8 mouse cellular contexts compared by ENCODE assay signal in the genomic region with DNA sequence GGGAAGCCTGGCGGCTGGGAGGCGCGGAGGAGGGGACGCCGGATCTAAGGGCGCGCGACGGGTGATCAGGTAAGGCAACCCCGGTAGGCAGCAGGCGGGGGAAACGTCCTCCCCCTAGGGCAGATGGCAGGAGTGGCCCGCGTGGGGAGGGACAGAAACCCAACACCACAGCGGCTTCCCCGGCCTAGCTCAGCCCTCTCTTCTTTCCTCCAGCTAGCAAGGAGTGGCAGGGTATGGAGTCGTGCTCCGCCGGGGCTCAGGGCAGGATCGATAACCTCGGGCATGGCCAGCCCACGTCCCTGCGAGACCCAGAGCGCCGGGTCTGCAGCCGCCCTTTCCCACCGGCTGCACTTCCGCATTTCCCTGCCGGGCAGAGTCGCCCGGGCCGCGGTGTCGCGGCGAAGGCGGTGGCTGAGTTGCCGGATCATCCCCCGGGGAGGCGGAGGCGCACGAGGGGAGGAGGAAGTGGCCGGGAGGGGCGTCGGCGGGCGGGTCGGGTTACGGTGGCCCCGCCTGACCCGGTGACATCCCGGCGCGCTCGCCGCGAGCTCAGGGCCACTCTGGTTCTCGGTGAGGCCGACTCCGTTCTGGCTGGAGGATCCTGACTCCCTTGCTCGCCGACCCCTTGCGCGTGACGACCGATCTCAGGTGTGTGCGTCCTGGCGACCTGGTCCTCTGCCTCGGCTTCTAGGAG. TPM values are rescaled to one million over a fixed set of nuclear protein-coding genes. Genes with fewer than 3 reads are reported as not detected.
DNase-seq lines count a peak whose midpoint lies in the region; ATAC-seq lines count a peak whose summit lies in the region.

No protein-coding gene starts in this region.

- peak; percentile 97 for ATAC-seq in intestine, embryonic 16.5 days

- DNase-seq in adrenal gland, adult 2 months, result peak; percentile 96
- peak; percentile 53 for DNase-seq in embryo, embryonic 11.5 days (ENCODE audit: low read depth, low spot score)
- DNase-seq in gastrocnemius, postnatal 4 days (ENCODE audit: low spot score in 2 of 2), result peak; percentile 86 to 88
- peak; percentile 59 to 69 for DNase-seq in left cerebral cortex, postnatal 25 days (ENCODE audit: low spot score in 2 of 2)
- peak; percentile 77 for DNase-seq in mesoderm, embryonic 11.5 days (ENCODE audit: low read depth, low spot score)
- peak; percentile 54 to 65 for DNase-seq in right cerebral cortex, postnatal 36 days (ENCODE audit: low spot score in 2 of 2)
- DNase-seq in urinary bladder, postnatal 4 days (ENCODE audit: low spot score in 2 of 2), result peak; percentile 83 to 90

- peak overlapping the region; percentile 73 for H3K4me3 ChIP-seq in intestine, embryonic 16.5 days (ENCODE audit: low read length)

- no peaks in the 10 kb centered on the region for H3K9me3 ChIP-seq in intestine, embryonic 16.5 days (ENCODE audit: control insufficient read depth, low read length)

- intact Hi-C loops in left cerebral cortex, postnatal 25 days (cut with DNase I), result loop anchor here (2.0 to 10.0 kb wide), 2 partner anchors 55 to 123 kb away; no protein-coding TSS in a partner anchor

- no peaks in the 10 kb centered on the region for H3K36me3 ChIP-seq in intestine, embryonic 16.5 days (ENCODE audit: control insufficient read depth, insufficient read depth, low read length)

- H3K4me2 ChIP-seq in intestine, embryonic 16.5 days (ENCODE audit: low read depth, low read length), result peak overlapping the region; percentile 89

- WGBS in intestine, embryonic 16.5 days, result 0% methylated on average over 69 of the region's 69 CpGs

- no peaks in the 10 kb centered on the region for H3K27me3 ChIP-seq in intestine, embryonic 16.5 days (replicated peaks; ENCODE audit: control insufficient read depth, insufficient read depth, low read length)

- H3K4me1 ChIP-seq in intestine, embryonic 16.5 days (ENCODE audit: control insufficient read depth, insufficient read depth, low read length), result peaks cover 7% of the 10 kb centered on the region; the same call in 1 of the 2 replicates

- H3K27ac ChIP-seq in intestine, embryonic 16.5 days (ENCODE audit: low read length), result peak overlapping the region; percentile 85

- H3K9ac ChIP-seq in intestine, embryonic 16.5 days (ENCODE audit: low read depth, low read length), result peak overlapping the region; percentile 95

RNA-seq across cellular contexts. Expression of a gene that starts 0.6 kb away (rescaled TPM):
- 100 to 1,000 TPM; 102 to 130 TPM for total RNA-seq in adrenal gland, adult 2 months (2021)
- polyA plus RNA-seq in adrenal gland, adult 2 months (2012; rRNA removed), result 10.2 and 11.7 TPM in 2 replicates
- total RNA-seq in gastrocnemius, postnatal 4 days (2021), result 10 to 100 TPM; 43.6 to 57.0 TPM
- 23.0 and 27.0 TPM in 2 replicates for polyA plus RNA-seq in intestine, embryonic 16.5 days (2015; fragmentation: Nextera tagmentation; extraction: Ambion mirVana)
- 10 to 100 TPM; 96.8 to 99.0 TPM for total RNA-seq in left cerebral cortex, postnatal 25 days (2021)

Comparison
In these comparisons a context has a peak if more than half of its experiments do, and no peak if none do; other contexts are left out.
1. Peak in every context shown above with its lines: DNase-seq, ATAC-seq, H3K4me3 ChIP-seq and H3K27ac ChIP-seq.